Mouse (Mus musculus) midbrain, embryonic 16.5 days (tissue): ENCODE data around the gene Olfr272. TPM values are rescaled to one million over a fixed set of nuclear protein-coding genes. Genes with fewer than 3 reads are reported as not detected.

Experiments used
- ATAC-seq: fragments of 200-750 bp; cut with Nextera tagmentation; 2 replicates; pipeline ENCODE4 v1.8.0; 2017; ENCODE audit warnings: moderate TSS enrichment
- H3K27ac ChIP-seq: fragments of 300-500 bp; sonication (generic); 2 replicates; pipeline ENCODE4 v1.5.1; 2014; ENCODE audit warnings: mild to moderate bottlenecking, low read length, mixed read lengths
- H3K27me3 ChIP-seq: fragments of 300-500 bp; sonication (generic); 2 replicates; pipeline ENCODE4 v1.6.1; 2014; ENCODE audit warnings: low read depth, low read length, mixed read lengths; ENCODE audit not compliant: control insufficient read depth, insufficient read depth
- H3K36me3 ChIP-seq: fragments of 300-500 bp; sonication (generic); 2 replicates; pipeline ENCODE4 v1.6.1; 2014; ENCODE audit warnings: mild to moderate bottlenecking, low read length, moderate library complexity, mixed read lengths; ENCODE audit not compliant: control insufficient read depth, insufficient read depth
- H3K4me1 ChIP-seq: fragments of 300-500 bp; sonication (generic); 2 replicates; pipeline ENCODE4 v1.6.1; 2014; ENCODE audit warnings: mild to moderate bottlenecking, low read length, mixed read lengths; ENCODE audit not compliant: control insufficient read depth, insufficient read depth
- H3K4me2 ChIP-seq: fragments of 300-500 bp; sonication (generic); 2 replicates; pipeline ENCODE4 v1.6.1; 2014; ENCODE audit warnings: mild to moderate bottlenecking, low read length, mixed read lengths
- H3K4me3 ChIP-seq: fragments of 300-500 bp; sonication (generic); 2 replicates; pipeline ENCODE4 v1.5.1; 2014; ENCODE audit warnings: low read depth, mild to moderate bottlenecking, low read length, moderate library complexity, mixed read lengths
- H3K9ac ChIP-seq: fragments of 300-500 bp; sonication (generic); 2 replicates; pipeline ENCODE4 v1.6.1; 2014; ENCODE audit warnings: low read depth, low read length, mixed read lengths
- H3K9me3 ChIP-seq: fragments of 300-500 bp; sonication (generic); replicated peaks from 2 replicates; pipeline ENCODE4 v1.6.1; 2014; ENCODE audit warnings: mild to moderate bottlenecking, low read length, mixed read lengths; ENCODE audit not compliant: control insufficient read depth, poor library complexity, severe bottlenecking
- WGBS: fragments of 180-500 bp; shearing (Covaris S2); extraction: QIAGEN DNeasy Blood & Tissue Kit; methylation state at CpG from one replicate; pipeline ENCODE4 v1.1.7; 2014; 5-methylcytosine and 5-hydroxymethylcytosine counted together
- polyA plus RNA-seq: library from polyadenylated mRNA; unstranded; fragments of >200 nt; fragmentation: Nextera tagmentation; extraction: Ambion mirVana; gene quantifications from 2 replicates; pipeline ENCODE4 v1.2.1, GENCODE M21; 2015

The Olfr272 gene
- polyA plus RNA-seq: not detected in 2 replicates

- no peak within 1 kb of the TSS for H3K27ac ChIP-seq
- no peak for ATAC-seq
- 92% methylated on average over 2 of the region's 2 CpGs for WGBS
- no peaks in the 10 kb centered on the region for H3K9me3 ChIP-seq
- H3K36me3 ChIP-seq: no peaks in the 10 kb centered on the region
- no peak within 1 kb of the TSS for H3K4me3 ChIP-seq
- no peak within 1 kb of the TSS for H3K9ac ChIP-seq
- H3K27me3 ChIP-seq: no peaks in the 10 kb centered on the region
- no peak within 1 kb of the TSS for H3K4me2 ChIP-seq
- H3K4me1 ChIP-seq: no peaks in the 10 kb centered on the region
Measured at GRCm38 (mm10) chr4:52919078-52919477, at the start of gene Olfr272. Olfr272 (minus strand) TSS chr4:52919178.

- Histone ChIP-seq H3K36me3 (no peaks in the 10 kb centered on the region), H3K9me3 (no peaks in the 10 kb centered on the region), H3K9ac (no peak within 1 kb of the TSS), H3K4me1 (no peaks in the 10 kb centered on the region), H3K27me3 (no peaks in the 10 kb centered on the region), H3K4me3 (no peak within 1 kb of the TSS), H3K27ac (no peak within 1 kb of the TSS), H3K4me2 (no peak within 1 kb of the TSS)
- no peak for ATAC-seq
Measured at GRCm38 (mm10) chr4:52964247-52964646, 45.3 kb upstream of the Olfr272 start, which contains the start of gene Olfr270. Olfr270 (plus strand) TSS chr4:52964547.

GRCm38 (mm10) chr4:52958693-52959092 is 39.7 kb upstream of the Olfr272 start:
- no peaks in the 10 kb centered on the region for H3K9me3 ChIP-seq
- ATAC-seq: no peak
- WGBS: 37% methylated on average over 4 of the region's 4 CpGs

GRCm38 (mm10) chr4:52949005-52949404 is 30.0 kb upstream of the Olfr272 start:
- no peak overlapping the region for H3K9ac ChIP-seq
- no peak overlapping the region for H3K4me3 ChIP-seq
- H3K36me3 ChIP-seq: no peaks in the 10 kb centered on the region
- no peaks in the 10 kb centered on the region for H3K27me3 ChIP-seq
- 71% methylated on average over 2 of the region's 2 CpGs for WGBS
- no peak for ATAC-seq
- H3K4me2 ChIP-seq: no peak overlapping the region
- H3K9me3 ChIP-seq: no peaks in the 10 kb centered on the region
- no peaks in the 10 kb centered on the region for H3K4me1 ChIP-seq
- no peak overlapping the region for H3K27ac ChIP-seq

More at GRCm38 (mm10) chr4:52958693-52959092, 39.7 kb upstream of the Olfr272 start:
- no peak overlapping the region for H3K4me3 ChIP-seq
- H3K27ac ChIP-seq: no peak overlapping the region
- H3K9ac ChIP-seq: no peak overlapping the region
- no peak overlapping the region for H3K4me2 ChIP-seq
- no peaks in the 10 kb centered on the region for H3K4me1 ChIP-seq
- no peaks in the 10 kb centered on the region for H3K36me3 ChIP-seq
- no peaks in the 10 kb centered on the region for H3K27me3 ChIP-seq

- Histone ChIP-seq H3K4me2 (no peak overlapping the region), H3K9me3 (no peaks in the 10 kb centered on the region), H3K36me3 (no peaks in the 10 kb centered on the region), H3K4me3 (no peak overlapping the region), H3K27ac (no peak overlapping the region), H3K4me1 (no peaks in the 10 kb centered on the region), H3K9ac (no peak overlapping the region), H3K27me3 (no peaks in the 10 kb centered on the region)
- no peak for ATAC-seq
Measured at GRCm38 (mm10) chr4:52946665-52947064, 27.7 kb upstream of the Olfr272 start.

- Histone ChIP-seq H3K4me2 (no peak overlapping the region), H3K36me3 (no peaks in the 10 kb centered on the region), H3K27me3 (no peaks in the 10 kb centered on the region), H3K4me1 (no peaks in the 10 kb centered on the region), H3K27ac (no peak overlapping the region), H3K9ac (no peak overlapping the region), H3K9me3 (no peaks in the 10 kb centered on the region), H3K4me3 (no peak overlapping the region)
- ATAC-seq: no peak
- 94% methylated on average over 4 of the region's 4 CpGs for WGBS
Measured at GRCm38 (mm10) chr4:52930480-52930879, 11.5 kb upstream of the Olfr272 start.

GRCm38 (mm10) chr4:52917311-52917688 is 1.7 kb downstream of the Olfr272 start:
- Histone ChIP-seq H3K9ac (no peak overlapping the region), H3K27ac (no peak overlapping the region), H3K36me3 (no peaks in the 10 kb centered on the region), H3K27me3 (no peaks in the 10 kb centered on the region), H3K4me3 (no peak overlapping the region), H3K4me1 (no peaks in the 10 kb centered on the region), H3K9me3 (no peaks in the 10 kb centered on the region), H3K4me2 (no peak overlapping the region)
- ATAC-seq: no peak
- 91% methylated on average over 2 of the region's 2 CpGs for WGBS

- Histone ChIP-seq H3K27ac (no peak overlapping the region), H3K4me2 (no peak overlapping the region), H3K4me1 (no peaks in the 10 kb centered on the region), H3K9ac (no peak overlapping the region), H3K36me3 (no peaks in the 10 kb centered on the region), H3K27me3 (no peaks in the 10 kb centered on the region), H3K4me3 (no peak overlapping the region), H3K9me3 (no peaks in the 10 kb centered on the region)
- 84% methylated on average over 6 of the region's 6 CpGs for WGBS
- no peak for ATAC-seq
Measured at GRCm38 (mm10) chr4:52916659-52917310, 2.2 kb downstream of the Olfr272 start.

- Histone ChIP-seq H3K27ac (no peak overlapping the region), H3K9ac (no peak overlapping the region), H3K4me3 (no peak overlapping the region), H3K9me3 (no peaks in the 10 kb centered on the region), H3K36me3 (no peaks in the 10 kb centered on the region), H3K27me3 (no peaks in the 10 kb centered on the region), H3K4me1 (no peaks in the 10 kb centered on the region), H3K4me2 (no peak overlapping the region)
- WGBS: 53% methylated on average over 3 of the region's 3 CpGs
- ATAC-seq: no peak
Measured at GRCm38 (mm10) chr4:52912409-52912808, 6.6 kb downstream of the Olfr272 start.
